Mouse (Mus musculus) heart, embryonic 14.5 days (tissue): ENCODE measurements around the gene Pten. TPM values are rescaled to one million over a fixed set of nuclear protein-coding genes. Genes with fewer than 3 reads are reported as not detected.
"Not testable (repeated sequence)": the region's sequence is repeated elsewhere in the genome, so short reads cannot be mapped to it uniquely, and the experiment has no call there.

Experiments used
- ATAC-seq: fragments of 200-750 bp; cut with Nextera tagmentation; 2 replicates; pipeline ENCODE4 v1.8.0; 2017; ENCODE audit warnings: low read depth, moderate TSS enrichment; ENCODE audit not compliant: insufficient number of reproducible peaks, insufficient read depth, low FRiP score
- H3K27ac ChIP-seq, 2 experiments: fragments of 200-500 bp in 1 of 2; fragments of 300-500 bp in 1 of 2; sonication (generic) in 1 of 2; replicated peaks in 1 of 2; 2 replicates each; pipeline ENCODE4 v1.5.1; 2012 to 2014; ENCODE audit warnings: low read depth in 2 of 2, low read length in 2 of 2, control low read depth in 1 of 2, mild to moderate bottlenecking in 1 of 2, mixed read lengths in 1 of 2; ENCODE audit not compliant: control insufficient read depth in 1 of 2, insufficient read depth in 1 of 2
- H3K27me3 ChIP-seq: fragments of 300-500 bp; sonication (generic); 2 replicates; pipeline ENCODE4 v1.6.1; 2014; ENCODE audit warnings: mild to moderate bottlenecking, low read length, control low read depth; ENCODE audit not compliant: control insufficient read depth, insufficient read depth
- H3K36me3 ChIP-seq: fragments of 300-500 bp; sonication (generic); 2 replicates; pipeline ENCODE4 v1.6.1; 2014; ENCODE audit warnings: mild to moderate bottlenecking, control low read depth, low read length, mixed read lengths; ENCODE audit not compliant: control insufficient read depth, insufficient read depth
- H3K4me1 ChIP-seq, 2 experiments: fragments of 200-500 bp in 1 of 2; fragments of 300-500 bp in 1 of 2; sonication (generic) in 1 of 2; 2 replicates each; pipeline ENCODE4 v1.6.1; 2012 to 2014; ENCODE audit warnings: low read length in 2 of 2, control low read depth in 1 of 2, mixed read lengths in 1 of 2; ENCODE audit not compliant: control insufficient read depth in 2 of 2, insufficient read depth in 2 of 2
- H3K4me2 ChIP-seq: fragments of 300-500 bp; sonication (generic); 2 replicates; pipeline ENCODE4 v1.6.1; 2014; ENCODE audit warnings: mild to moderate bottlenecking, low read length
- H3K4me3 ChIP-seq, 2 experiments: fragments of 200-500 bp in 1 of 2; fragments of 300-500 bp in 1 of 2; sonication (generic) in 1 of 2; 2 replicates each; pipeline ENCODE4 v1.5.1; 2012 to 2014; ENCODE audit warnings: low read length in 2 of 2, mild to moderate bottlenecking in 2 of 2, control low read depth in 1 of 2, low read depth in 1 of 2, moderate library complexity in 1 of 2; ENCODE audit not compliant: control insufficient read depth in 1 of 2, insufficient read depth in 1 of 2
- H3K9ac ChIP-seq: fragments of 300-500 bp; sonication (generic); 2 replicates; pipeline ENCODE4 v1.6.1; 2014; ENCODE audit warnings: mild to moderate bottlenecking, low read length
- H3K9me3 ChIP-seq: fragments of 300-500 bp; sonication (generic); 2 replicates; pipeline ENCODE4 v1.6.1; 2016; ENCODE audit warnings: low read length, control low read depth; ENCODE audit not compliant: control insufficient read depth
- WGBS: fragments of 180-500 bp; shearing (Covaris S2); extraction: QIAGEN DNeasy Blood & Tissue Kit; methylation state at CpG from one replicate; pipeline ENCODE4 v1.1.7; 2014; 5-methylcytosine and 5-hydroxymethylcytosine counted together
- polyA plus RNA-seq: library from polyadenylated mRNA; unstranded; fragments of >200 nt; fragmentation: Nextera tagmentation; extraction: Ambion mirVana; gene quantifications from 2 replicates; pipeline ENCODE4 v1.2.1, GENCODE M21; 2014

The Pten gene
- polyA plus RNA-seq, 1 experiment from 2014 or later = 10.8 TPM

GRCm38 (mm10) chr19:32809117-32809516, 51.8 kb downstream of the Pten start:
- H3K9ac ChIP-seq = no peak overlapping the region
- WGBS = 87% methylated on average over 3 of the region's 3 CpGs
- no peak for ATAC-seq

GRCm38 (mm10) chr19:32818759-32819158, 61.5 kb downstream of the Pten start:
- H3K36me3 ChIP-seq = peaks cover 46% of the 10 kb centered on the region
- WGBS = 85% methylated on average over 4 of the region's 4 CpGs
- no peak overlapping the region for H3K4me3 ChIP-seq
- no peak overlapping the region for H3K9ac ChIP-seq
- H3K9me3 ChIP-seq = no peaks in the 10 kb centered on the region
- H3K4me1 ChIP-seq = no peaks in the 10 kb centered on the region
- H3K27me3 ChIP-seq = no peaks in the 10 kb centered on the region
- ATAC-seq = no peak
- no peak overlapping the region for H3K27ac ChIP-seq
- H3K4me2 ChIP-seq = no peak overlapping the region

More at GRCm38 (mm10) chr19:32809117-32809516, 51.8 kb downstream of the Pten start:
- Histone ChIP-seq H3K27ac (no peak overlapping the region), H3K4me2 (no peak overlapping the region), H3K4me1 (no peaks in the 10 kb centered on the region), H3K9me3 (no peaks in the 10 kb centered on the region), H3K27me3 (no peaks in the 10 kb centered on the region), H3K36me3 (peaks cover 16% of the 10 kb centered on the region), H3K4me3 (no peak overlapping the region)

GRCm38 (mm10) chr19:32822959-32823358, 65.7 kb downstream of the Pten start:
- not testable (repeated sequence) for H3K27me3 ChIP-seq, H3K9me3 ChIP-seq, H3K9ac ChIP-seq, H3K4me2 ChIP-seq, ATAC-seq, H3K27ac ChIP-seq, H3K4me3 ChIP-seq, H3K4me1 ChIP-seq
- H3K36me3 ChIP-seq = peaks cover 27% of the 10 kb centered on the region
- WGBS = no CpG with 5 or more reads among the region's 7 CpGs

- no peaks in the 10 kb centered on the region for H3K4me1 ChIP-seq
- H3K9ac ChIP-seq = no peak overlapping the region
- H3K9me3 ChIP-seq = no peaks in the 10 kb centered on the region
- no peak overlapping the region for H3K27ac ChIP-seq
- H3K27me3 ChIP-seq = no peaks in the 10 kb centered on the region
- H3K36me3 ChIP-seq = no peaks in the 10 kb centered on the region
- ATAC-seq = no peak
- no peak overlapping the region for H3K4me3 ChIP-seq
- H3K4me2 ChIP-seq = no peak overlapping the region
- WGBS = 58% methylated on average over 4 of the region's 4 CpGs
These were observed 69.3 kb downstream of the Pten start for GRCm38 (mm10) chr19:32826616-32827015.

- no peaks in the 10 kb centered on the region for H3K36me3 ChIP-seq
- H3K27me3 ChIP-seq = no peaks in the 10 kb centered on the region
- no peak for ATAC-seq
- no peaks in the 10 kb centered on the region for H3K9me3 ChIP-seq
- WGBS = 89% methylated on average over 2 of the region's 2 CpGs
- no peak overlapping the region for H3K4me2 ChIP-seq
- H3K4me1 ChIP-seq = no peaks in the 10 kb centered on the region
- no peak overlapping the region for H3K27ac ChIP-seq
- no peak overlapping the region for H3K9ac ChIP-seq
- no peak overlapping the region for H3K4me3 ChIP-seq
These were observed 72.6 kb downstream of the Pten start for GRCm38 (mm10) chr19:32829871-32830270.

- no peaks in the 10 kb centered on the region for H3K36me3 ChIP-seq
These were observed 74.0 kb downstream of the Pten start for GRCm38 (mm10) chr19:32831286-32831685.

GRCm38 (mm10) chr19:32840491-32840890, 83.2 kb downstream of the Pten start:
- WGBS = 94% methylated on average over 6 of the region's 6 CpGs
- H3K4me2 ChIP-seq = no peak overlapping the region
- no peaks in the 10 kb centered on the region for H3K36me3 ChIP-seq
- no peaks in the 10 kb centered on the region for H3K27me3 ChIP-seq
- no peak overlapping the region for H3K27ac ChIP-seq
- H3K4me1 ChIP-seq = no peaks in the 10 kb centered on the region
- ATAC-seq = no peak
- no peak overlapping the region for H3K9ac ChIP-seq
- no peaks in the 10 kb centered on the region for H3K9me3 ChIP-seq
- H3K4me3 ChIP-seq = no peak overlapping the region

More at GRCm38 (mm10) chr19:32831286-32831685, 74.0 kb downstream of the Pten start:
- Histone ChIP-seq H3K27me3 (no peaks in the 10 kb centered on the region), H3K4me1 (no peaks in the 10 kb centered on the region), H3K9ac (no peak overlapping the region), H3K4me2 (no peak overlapping the region), H3K9me3 (no peaks in the 10 kb centered on the region), H3K4me3 (no peak overlapping the region), H3K27ac (no peak overlapping the region)
- WGBS = 89% methylated on average over 4 of the region's 4 CpGs
- no peak for ATAC-seq

- Histone ChIP-seq H3K9me3 (no peaks in the 10 kb centered on the region), H3K27me3 (no peaks in the 10 kb centered on the region), H3K4me2 (no peak overlapping the region), H3K4me3 (no peak overlapping the region), H3K9ac (no peak overlapping the region), H3K4me1 (no peaks in the 10 kb centered on the region), H3K36me3 (no peaks in the 10 kb centered on the region), H3K27ac (no peak overlapping the region)
- WGBS = 94% methylated on average over 5 of the region's 5 CpGs
- no peak for ATAC-seq
These were observed 87.2 kb downstream of the Pten start for GRCm38 (mm10) chr19:32844486-32844885.
